Mouse (Mus musculus): ENCODE measurements at regions not wholly inside any gene's neighbourhood (a gene's known extent, or its start where the extent isn't known, plus 50 kb on each side); places are given as distances from the start of the nearest gene placed in this dataset.

- Histone ChIP-seq H3K4me2 (ENCODE audit: low read depth) (no peak overlapping the region), H3K9me3 (ENCODE audit: control insufficient read depth, low read length) (no peaks in the 10 kb centered on the region), H3K36me3 (ENCODE audit: control insufficient read depth, insufficient read depth, low read length) (no peaks in the 10 kb centered on the region), H3K27ac (ENCODE audit: low read depth, low read length) (no peak overlapping the region), H3K27me3 (ENCODE audit: control insufficient read depth, insufficient read depth, low read length) (no peaks in the 10 kb centered on the region), H3K4me3 (ENCODE audit: low read depth, low read length) (no peak overlapping the region), H3K9ac (ENCODE audit: low read length) (no peak overlapping the region), H3K4me1 (ENCODE audit: control insufficient read depth, insufficient read depth, low read length) (peaks cover 24% of the 10 kb centered on the region)
- WGBS, result 74% methylated on average over 4 of the region's 4 CpGs
- ATAC-seq (ENCODE audit: insufficient read depth, low FRiP score, low TSS enrichment) (no peak), DNase-seq (ENCODE audit: low spot score) (no peak)
Observed at GRCm38 (mm10) chr11:105510626-105511025, 54.1 kb upstream of the March10 start.

DNA sequence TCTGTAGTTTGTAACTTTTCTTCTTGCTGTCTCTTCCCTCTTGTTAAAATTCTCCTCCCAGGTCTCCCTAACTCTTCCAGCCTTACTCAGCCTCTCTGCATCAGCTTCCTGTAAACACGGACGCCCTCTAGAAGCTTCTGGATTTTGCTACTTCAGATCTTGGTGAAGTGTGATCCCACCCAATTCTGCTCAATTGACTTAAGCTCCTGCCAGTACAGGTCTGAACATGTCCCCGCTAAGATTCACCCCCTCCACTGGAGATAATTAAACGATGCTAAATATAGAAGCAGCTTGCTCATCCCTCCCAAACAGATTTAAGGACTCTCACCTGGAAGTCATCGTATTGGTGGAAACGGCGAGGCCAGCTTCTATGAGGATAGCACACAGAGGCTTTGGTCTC lies 53.5 kb upstream of the March10 start:
- 81% methylated on average over 7 of the region's 7 CpGs for WGBS
- no peaks in the 10 kb centered on the region for H3K27me3 ChIP-seq (ENCODE audit: control insufficient read depth, insufficient read depth, low read length)
- DNase-seq (ENCODE audit: low spot score) (no peak), ATAC-seq (ENCODE audit: insufficient read depth, low FRiP score, low TSS enrichment) (no peak)
- H3K4me3 ChIP-seq (ENCODE audit: low read depth, low read length), result no peak overlapping the region
- H3K9me3 ChIP-seq (ENCODE audit: control insufficient read depth, low read length), result no peaks in the 10 kb centered on the region
- H3K4me1 ChIP-seq (ENCODE audit: control insufficient read depth, insufficient read depth, low read length), result peaks cover 24% of the 10 kb centered on the region
- no peak overlapping the region for H3K27ac ChIP-seq (ENCODE audit: low read depth, low read length)
- no peaks in the 10 kb centered on the region for H3K36me3 ChIP-seq (ENCODE audit: control insufficient read depth, insufficient read depth, low read length)
- H3K9ac ChIP-seq (ENCODE audit: low read length), result no peak overlapping the region
- H3K4me2 ChIP-seq (ENCODE audit: low read depth), result no peak overlapping the region

DNA sequence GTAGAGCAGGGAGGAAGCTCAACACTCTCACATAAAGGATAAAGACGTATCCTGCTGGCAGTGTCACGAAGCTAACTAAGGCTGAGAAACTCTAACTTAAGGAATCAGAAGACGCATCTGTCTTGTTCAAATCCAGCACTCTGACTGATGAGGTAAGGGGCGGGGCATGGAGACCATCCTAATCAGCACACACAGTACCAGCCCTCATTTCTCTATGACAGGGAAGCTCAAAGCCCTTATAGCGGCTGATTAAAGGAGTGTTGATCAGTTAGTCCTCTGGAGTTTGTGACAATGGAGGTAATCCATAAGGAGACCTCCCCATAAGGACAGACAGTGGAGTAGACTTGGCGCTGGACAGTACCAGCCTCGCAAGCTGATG lies 52.1 kb upstream of the March10 start:
- Histone ChIP-seq H3K27ac (ENCODE audit: low read depth, low read length) (peak overlapping the region; percentile 67), H3K4me1 (ENCODE audit: control insufficient read depth, insufficient read depth, low read length) (peaks cover 24% of the 10 kb centered on the region), H3K36me3 (ENCODE audit: control insufficient read depth, insufficient read depth, low read length) (no peaks in the 10 kb centered on the region), H3K9ac (ENCODE audit: low read length) (no peak overlapping the region; the same call in 1 of the 2 replicates), H3K27me3 (ENCODE audit: control insufficient read depth, insufficient read depth, low read length) (no peaks in the 10 kb centered on the region), H3K9me3 (ENCODE audit: control insufficient read depth, low read length) (no peaks in the 10 kb centered on the region), H3K4me3 (ENCODE audit: low read depth, low read length) (no peak overlapping the region), H3K4me2 (ENCODE audit: low read depth) (peak overlapping the region; percentile 38)
- ATAC-seq (ENCODE audit: insufficient read depth, low FRiP score, low TSS enrichment), result peak; percentile 39; the same call in 1 of the 2 replicates
- 59% methylated on average over 7 of the region's 7 CpGs for WGBS
- DNase-seq (ENCODE audit: low spot score), result no peak

DNA sequence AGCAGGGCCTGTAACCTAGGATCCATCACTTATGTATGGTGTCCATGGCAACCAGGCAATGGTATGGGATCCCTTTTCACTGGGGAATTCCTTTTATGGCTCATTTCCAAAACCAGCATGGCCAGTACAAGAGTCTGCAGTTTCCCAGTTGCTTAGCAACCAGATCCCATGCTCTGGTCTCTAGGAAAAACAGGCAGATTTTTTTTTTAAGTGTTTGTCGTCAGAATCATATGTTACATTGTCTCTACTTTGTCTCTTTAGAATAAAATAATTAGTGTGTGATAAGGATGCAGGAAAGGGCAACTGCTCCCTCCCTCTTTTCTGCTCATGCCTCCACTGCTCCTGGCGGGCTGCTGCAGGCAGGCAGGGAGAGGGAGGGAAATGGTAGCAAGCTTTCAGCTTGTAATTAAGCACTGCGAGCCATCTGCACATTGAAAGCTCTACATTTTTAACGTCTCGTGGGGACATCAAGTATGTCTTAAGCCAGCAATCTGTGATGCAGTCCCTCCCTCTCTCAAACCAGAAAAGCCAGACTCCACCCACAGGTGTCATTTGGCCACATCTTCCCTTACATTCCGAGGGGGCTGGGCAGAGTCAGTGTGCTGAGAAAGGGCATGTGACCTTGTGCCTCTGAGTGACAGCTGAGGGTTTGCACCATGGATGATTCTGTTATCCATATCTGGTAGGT lies 51.6 kb upstream of the March10 start:
- peak overlapping the region; percentile 67 for H3K27ac ChIP-seq (ENCODE audit: low read depth, low read length)
- no peak overlapping the region; the same call in 1 of the 2 replicates for H3K9ac ChIP-seq (ENCODE audit: low read length)
- H3K27me3 ChIP-seq (ENCODE audit: control insufficient read depth, insufficient read depth, low read length), result no peaks in the 10 kb centered on the region
- DNase-seq (ENCODE audit: low spot score) (peak; percentile 77), ATAC-seq (ENCODE audit: insufficient read depth, low FRiP score, low TSS enrichment) (peak; percentile 92)
- H3K4me3 ChIP-seq (ENCODE audit: low read depth, low read length), result no peak overlapping the region
- H3K4me1 ChIP-seq (ENCODE audit: control insufficient read depth, insufficient read depth, low read length), result peaks cover 24% of the 10 kb centered on the region
- peak overlapping the region; percentile 38 for H3K4me2 ChIP-seq (ENCODE audit: low read depth)
- 3% methylated on average over 6 of the region's 6 CpGs for WGBS
- no peaks in the 10 kb centered on the region for H3K36me3 ChIP-seq (ENCODE audit: control insufficient read depth, insufficient read depth, low read length)
- no peaks in the 10 kb centered on the region for H3K9me3 ChIP-seq (ENCODE audit: control insufficient read depth, low read length)

GRCm38 (mm10) chr11:105507332-105507971 lies 50.9 kb upstream of the March10 start:
- ATAC-seq (ENCODE audit: insufficient read depth, low FRiP score, low TSS enrichment), result peak; percentile 39
- H3K4me2 ChIP-seq (ENCODE audit: low read depth), result no peak overlapping the region; the same call in 1 of the 2 replicates
- WGBS, result 26% methylated on average over 8 of the region's 8 CpGs
- no peaks in the 10 kb centered on the region for H3K9me3 ChIP-seq (ENCODE audit: control insufficient read depth, low read length)
- peaks cover 24% of the 10 kb centered on the region for H3K4me1 ChIP-seq (ENCODE audit: control insufficient read depth, insufficient read depth, low read length)
- DNase-seq (ENCODE audit: low spot score), result no peak
- no peaks in the 10 kb centered on the region for H3K36me3 ChIP-seq (ENCODE audit: control insufficient read depth, insufficient read depth, low read length)
- H3K4me3 ChIP-seq (ENCODE audit: low read depth, low read length), result no peak overlapping the region
- H3K9ac ChIP-seq (ENCODE audit: low read length), result no peak overlapping the region
- no peaks in the 10 kb centered on the region for H3K27me3 ChIP-seq (ENCODE audit: control insufficient read depth, insufficient read depth, low read length)
- H3K27ac ChIP-seq (ENCODE audit: low read depth, low read length), result peak overlapping the region; percentile 34; the same call in 1 of the 2 replicates

Measured in neural tube, embryonic 11.5 days (tissue).